Mouse (Mus musculus): ENCODE measurements around the gene Fam102b. TPM values are rescaled to one million over a fixed set of nuclear protein-coding genes. Genes with fewer than 3 reads are reported as not detected.

Gene Fam102b
- total RNA-seq, 1 experiment, result 7.5 TPM

- Histone ChIP-seq H3K9ac (ENCODE audit: insufficient read depth, low read depth, low read length, poor library complexity, severe bottlenecking) (no peak overlapping the region), H3K27ac (ENCODE audit: insufficient read depth, low read depth, low read length, poor library complexity, severe bottlenecking) (no peak overlapping the region), H3K36me3 (ENCODE audit: control insufficient read depth, insufficient read depth, low read length, poor library complexity, severe bottlenecking) (no peaks in the 10 kb centered on the region), H3K4me3 (ENCODE audit: insufficient read depth in 1 of 2, low read depth in 1 of 2, low read length in 2 of 2, poor library complexity in 1 of 2, severe bottlenecking in 1 of 2) (no peak overlapping the region), H3K9me3 (ENCODE audit: control insufficient read depth, insufficient read depth, low read depth, low read length) (no peaks in the 10 kb centered on the region), H3K4me1 (ENCODE audit: control insufficient read depth in 2 of 2, insufficient read depth in 2 of 2, low read length in 2 of 2, poor library complexity in 1 of 2) (no peaks in the 10 kb centered on the region)
- no peak for DNase-seq (ENCODE audit: low read depth, low spot score)
- TF ChIP-seq ZC3H11A (IDR thresholded peaks at IDR 0.05; ENCODE audit: borderline replicate concordance, low read depth, low read length) (no peak), CHD2 (IDR thresholded peaks at IDR 0.05; ENCODE audit: low read depth, low read length) (no peak), HCFC1 (IDR thresholded peaks at IDR 0.05; ENCODE audit: borderline replicate concordance, insufficient read depth, low read length) (no peak), MAFK (IDR thresholded peaks at IDR 0.05; ENCODE audit: insufficient read depth, low read depth, low read length) (no peak), ZNF384 (IDR thresholded peaks at IDR 0.05; ENCODE audit: low read depth, low read length) (no peak)
- in situ Hi-C loops (cut with MboI; ENCODE audit: low sequenced_read_pairs in 2 of 2, unreplicated experiment in 2 of 2), result no loop called here
These were observed 2.3 kb upstream of the Fam102b start for GRCm38 (mm10) chr3:109029661-109030060.

- Histone ChIP-seq H3K36me3 (ENCODE audit: control insufficient read depth, insufficient read depth, low read length, poor library complexity, severe bottlenecking) (no peaks in the 10 kb centered on the region), H3K4me3 (ENCODE audit: insufficient read depth in 1 of 2, low read depth in 1 of 2, low read length in 2 of 2, poor library complexity in 1 of 2, severe bottlenecking in 1 of 2) (peak overlapping the region; percentile 59 to 74), H3K9ac (ENCODE audit: insufficient read depth, low read depth, low read length, poor library complexity, severe bottlenecking) (peak overlapping the region; percentile 74), H3K4me1 (ENCODE audit: control insufficient read depth in 2 of 2, insufficient read depth in 2 of 2, low read length in 2 of 2, poor library complexity in 1 of 2) (no peaks in the 10 kb centered on the region), H3K9me3 (ENCODE audit: control insufficient read depth, insufficient read depth, low read depth, low read length) (no peaks in the 10 kb centered on the region), H3K27ac (ENCODE audit: insufficient read depth, low read depth, low read length, poor library complexity, severe bottlenecking) (no peak overlapping the region)
- TF ChIP-seq ZNF384 (IDR thresholded peaks at IDR 0.05; ENCODE audit: low read depth, low read length), result no peak
- no peak for TF ChIP-seq CHD2 (IDR thresholded peaks at IDR 0.05; ENCODE audit: low read depth, low read length)
- TF ChIP-seq ZC3H11A (IDR thresholded peaks at IDR 0.05; ENCODE audit: borderline replicate concordance, low read depth, low read length), result no peak
- TF ChIP-seq MAFK (IDR thresholded peaks at IDR 0.05; ENCODE audit: insufficient read depth, low read depth, low read length), result no peak
- TF ChIP-seq HCFC1 (IDR thresholded peaks at IDR 0.05; ENCODE audit: borderline replicate concordance, insufficient read depth, low read length), result no peak
- no peak for DNase-seq (ENCODE audit: low read depth, low spot score)
- in situ Hi-C loops (cut with MboI; ENCODE audit: low sequenced_read_pairs in 2 of 2, unreplicated experiment in 2 of 2), result no loop called here
These were observed 376 bp downstream of the Fam102b start for GRCm38 (mm10) chr3:109026991-109027470.

DNA sequence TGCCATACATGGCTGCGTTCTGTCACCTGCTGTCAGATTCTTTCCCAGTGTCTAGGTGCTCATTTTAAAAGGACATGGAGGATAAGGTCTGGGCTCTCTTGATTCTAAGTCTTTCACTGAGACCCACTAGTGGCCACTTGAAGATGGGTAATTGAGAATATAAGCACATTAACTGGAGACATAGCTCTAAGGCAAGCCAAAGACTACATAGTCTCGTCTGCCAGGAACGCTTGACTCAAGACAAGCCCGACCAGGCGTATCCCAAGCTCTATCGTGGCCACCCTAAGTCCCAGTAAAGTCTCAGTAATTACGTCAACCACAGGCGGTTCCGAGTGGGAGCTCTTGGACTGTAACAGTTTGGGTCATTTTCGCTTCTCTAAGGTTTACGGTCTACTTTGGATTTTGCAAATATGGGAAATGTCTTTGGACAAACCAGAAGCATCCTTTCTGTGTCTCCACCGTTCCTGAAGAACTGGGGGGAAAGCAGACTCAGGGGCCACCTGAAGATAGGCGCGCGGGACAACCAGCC, 881 bp downstream of the Fam102b start:
- no peak for DNase-seq (ENCODE audit: low read depth, low spot score)
- Histone ChIP-seq H3K9ac (ENCODE audit: insufficient read depth, low read depth, low read length, poor library complexity, severe bottlenecking) (peak overlapping the region; percentile 74), H3K4me3 (ENCODE audit: insufficient read depth in 1 of 2, low read depth in 1 of 2, low read length in 2 of 2, poor library complexity in 1 of 2, severe bottlenecking in 1 of 2) (peak overlapping the region; percentile 59 to 74), H3K4me1 (ENCODE audit: control insufficient read depth in 2 of 2, insufficient read depth in 2 of 2, low read length in 2 of 2, poor library complexity in 1 of 2) (no peaks in the 10 kb centered on the region), H3K9me3 (ENCODE audit: control insufficient read depth, insufficient read depth, low read depth, low read length) (no peaks in the 10 kb centered on the region), H3K27ac (ENCODE audit: insufficient read depth, low read depth, low read length, poor library complexity, severe bottlenecking) (no peak overlapping the region), H3K36me3 (ENCODE audit: control insufficient read depth, insufficient read depth, low read length, poor library complexity, severe bottlenecking) (no peaks in the 10 kb centered on the region)
- TF ChIP-seq ZNF384 (IDR thresholded peaks at IDR 0.05; ENCODE audit: low read depth, low read length) (no peak), ZC3H11A (IDR thresholded peaks at IDR 0.05; ENCODE audit: borderline replicate concordance, low read depth, low read length) (no peak), HCFC1 (IDR thresholded peaks at IDR 0.05; ENCODE audit: borderline replicate concordance, insufficient read depth, low read length) (no peak), MAFK (IDR thresholded peaks at IDR 0.05; ENCODE audit: insufficient read depth, low read depth, low read length) (no peak), CHD2 (IDR thresholded peaks at IDR 0.05; ENCODE audit: low read depth, low read length) (no peak)
- in situ Hi-C loops (cut with MboI; ENCODE audit: low sequenced_read_pairs in 2 of 2, unreplicated experiment in 2 of 2), result no loop called here

GRCm38 (mm10) chr3:109025579-109025978, 1.8 kb downstream of the Fam102b start:
- DNase-seq (ENCODE audit: low read depth, low spot score), result peak; percentile 84
- no peaks in the 10 kb centered on the region for H3K36me3 ChIP-seq (ENCODE audit: control insufficient read depth, insufficient read depth, low read length, poor library complexity, severe bottlenecking)
- no peak overlapping the region for H3K9ac ChIP-seq (ENCODE audit: insufficient read depth, low read depth, low read length, poor library complexity, severe bottlenecking)
- in situ Hi-C loops (cut with MboI; ENCODE audit: low sequenced_read_pairs in 2 of 2, unreplicated experiment in 2 of 2), result no loop called here
- H3K27ac ChIP-seq (ENCODE audit: insufficient read depth, low read depth, low read length, poor library complexity, severe bottlenecking), result no peak overlapping the region
- H3K4me1 ChIP-seq (ENCODE audit: control insufficient read depth in 2 of 2, insufficient read depth in 2 of 2, low read length in 2 of 2, poor library complexity in 1 of 2), result no peaks in the 10 kb centered on the region
- no peak overlapping the region for H3K4me3 ChIP-seq (ENCODE audit: insufficient read depth in 1 of 2, low read depth in 1 of 2, low read length in 2 of 2, poor library complexity in 1 of 2, severe bottlenecking in 1 of 2)
- H3K9me3 ChIP-seq (ENCODE audit: control insufficient read depth, insufficient read depth, low read depth, low read length), result no peaks in the 10 kb centered on the region
- TF ChIP-seq ZC3H11A (IDR thresholded peaks at IDR 0.05; ENCODE audit: borderline replicate concordance, low read depth, low read length) (peak; percentile 29; the same call in 1 of the 2 replicates), ZNF384 (IDR thresholded peaks at IDR 0.05; ENCODE audit: low read depth, low read length) (no peak), MAFK (IDR thresholded peaks at IDR 0.05; ENCODE audit: insufficient read depth, low read depth, low read length) (no peak)

- H3K9ac ChIP-seq (ENCODE audit: insufficient read depth, low read depth, low read length, poor library complexity, severe bottlenecking), result no peak overlapping the region
- H3K36me3 ChIP-seq (ENCODE audit: control insufficient read depth, insufficient read depth, low read length, poor library complexity, severe bottlenecking), result no peaks in the 10 kb centered on the region
- no peak for DNase-seq (ENCODE audit: low read depth, low spot score)
- TF ChIP-seq ZNF384 (IDR thresholded peaks at IDR 0.05; ENCODE audit: low read depth, low read length) (no peak), MAFK (IDR thresholded peaks at IDR 0.05; ENCODE audit: insufficient read depth, low read depth, low read length) (no peak), CHD2 (IDR thresholded peaks at IDR 0.05; ENCODE audit: low read depth, low read length) (no peak), ZC3H11A (IDR thresholded peaks at IDR 0.05; ENCODE audit: borderline replicate concordance, low read depth, low read length) (no peak), HCFC1 (IDR thresholded peaks at IDR 0.05; ENCODE audit: borderline replicate concordance, insufficient read depth, low read length) (no peak)
- H3K9me3 ChIP-seq (ENCODE audit: control insufficient read depth, insufficient read depth, low read depth, low read length), result no peaks in the 10 kb centered on the region
- in situ Hi-C loops (cut with MboI; ENCODE audit: low sequenced_read_pairs in 2 of 2, unreplicated experiment in 2 of 2), result no loop called here
- H3K27ac ChIP-seq (ENCODE audit: insufficient read depth, low read depth, low read length, poor library complexity, severe bottlenecking), result no peak overlapping the region
- H3K4me3 ChIP-seq (ENCODE audit: insufficient read depth in 1 of 2, low read depth in 1 of 2, low read length in 2 of 2, poor library complexity in 1 of 2, severe bottlenecking in 1 of 2), result no peak overlapping the region
- no peaks in the 10 kb centered on the region for H3K4me1 ChIP-seq (ENCODE audit: control insufficient read depth in 2 of 2, insufficient read depth in 2 of 2, low read length in 2 of 2, poor library complexity in 1 of 2)
These were observed 4.3 kb downstream of the Fam102b start for GRCm38 (mm10) chr3:109023066-109023465.

Measured in ES-E14 (cell line).